Mouse (Mus musculus) cortical plate, adult 2 months (tissue): ENCODE data around the gene 1700028P14Rik. TPM values are rescaled to one million over a fixed set of nuclear protein-coding genes. Genes with fewer than 3 reads are reported as not detected.

Source experiments
- H3K27ac ChIP-seq: fragments of 200-500 bp; 2 replicates; pipeline ENCODE4 v1.5.1; 2012; ENCODE audit warnings: low read length, control low read depth, inconsistent platforms; ENCODE audit not compliant: insufficient read depth
- H3K4me1 ChIP-seq: fragments of 200-500 bp; 2 replicates; pipeline ENCODE4 v1.6.1; 2011; ENCODE audit warnings: low read length; ENCODE audit not compliant: control insufficient read depth, insufficient read depth
- H3K4me3 ChIP-seq: fragments of 200-500 bp; 2 replicates; pipeline ENCODE4 v1.5.1; 2011; ENCODE audit warnings: mild to moderate bottlenecking, low read length, control low read depth; ENCODE audit not compliant: insufficient read depth
- CTCF ChIP-seq: fragments of 200-500 bp; IDR thresholded peaks from 2 replicates; pipeline ENCODE4 v1.5.1; 2011; ENCODE audit warnings: mild to moderate bottlenecking, control low read depth, low read length; ENCODE audit not compliant: insufficient read depth; ENCODE audit errors: extremely low read depth
- POLR2A ChIP-seq: fragments of 200-500 bp; IDR thresholded peaks from 2 replicates; pipeline ENCODE4 v1.6.1; 2011; ENCODE audit warnings: mild to moderate bottlenecking, low read length, control low read depth; ENCODE audit not compliant: insufficient read depth; ENCODE audit errors: extremely low read depth
- polyA plus RNA-seq: library from polyadenylated mRNA; depleted of rRNA; stranded (reverse); fragments of >200 nt; gene quantifications from 2 replicates; pipeline ENCODE4 v1.2.3, GENCODE M21; 2012

Gene 1700028P14Rik
- polyA plus RNA-seq, 1 experiment = 1.3 TPM

DNA sequence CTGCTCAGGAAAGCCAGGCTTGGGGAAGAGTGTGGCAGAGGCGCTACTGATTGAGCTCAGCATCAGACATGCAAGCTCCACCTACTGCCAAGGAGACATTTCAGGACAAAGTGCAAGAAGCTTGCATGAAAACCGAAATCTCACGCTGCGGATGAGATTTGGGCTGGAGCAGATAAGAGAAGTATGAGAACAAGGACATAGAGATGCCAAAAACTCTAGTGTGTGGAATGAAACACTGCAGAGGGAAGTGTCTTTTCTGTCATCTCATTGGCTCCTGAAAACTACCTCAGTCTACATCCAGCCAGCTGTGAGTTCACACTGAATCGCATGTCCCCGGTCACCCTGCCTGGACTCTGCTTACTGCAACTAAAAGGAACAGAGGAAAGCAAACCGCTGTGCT, 38.3 kb downstream of the 1700028P14Rik start:
- TF ChIP-seq POLR2A = no peak
- no peak for TF ChIP-seq CTCF
- H3K4me3 ChIP-seq = no peak overlapping the region
- H3K27ac ChIP-seq = no peak overlapping the region
- no peaks in the 10 kb centered on the region; the same call in 1 of the 2 replicates for H3K4me1 ChIP-seq

DNA sequence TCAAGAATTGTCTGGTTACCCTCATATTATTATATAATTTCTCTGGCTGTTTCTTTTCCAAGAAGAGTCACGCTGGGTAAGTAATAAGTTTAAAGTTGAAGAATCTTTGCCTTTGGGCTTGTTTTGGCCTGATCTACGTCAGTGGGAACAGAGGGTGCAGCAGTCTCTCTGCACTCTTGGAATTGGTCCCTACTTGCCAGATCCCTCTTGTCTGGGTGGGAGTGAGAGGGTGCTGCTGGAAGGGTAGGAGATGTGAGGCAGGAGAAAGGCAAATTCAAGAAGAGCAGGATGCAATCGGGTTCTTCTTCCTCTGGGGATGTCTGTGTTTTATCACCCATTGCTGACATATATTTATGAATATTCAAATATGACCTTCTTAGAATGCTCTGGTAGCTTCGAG, 42.9 kb downstream of the 1700028P14Rik start:
- no peak overlapping the region for H3K27ac ChIP-seq
- TF ChIP-seq CTCF (no peak), POLR2A (no peak)
- no peak overlapping the region for H3K4me3 ChIP-seq
- no peaks in the 10 kb centered on the region; the same call in none of the 2 replicates for H3K4me1 ChIP-seq

- H3K4me3 ChIP-seq = no peak overlapping the region
- TF ChIP-seq POLR2A (no peak), CTCF (no peak)
- H3K4me1 ChIP-seq = no peaks in the 10 kb centered on the region; the same call in none of the 2 replicates
- no peak overlapping the region for H3K27ac ChIP-seq
Observed at GRCm38 (mm10) chr19:23607951-23608350, 44.7 kb downstream of the 1700028P14Rik start.

DNA sequence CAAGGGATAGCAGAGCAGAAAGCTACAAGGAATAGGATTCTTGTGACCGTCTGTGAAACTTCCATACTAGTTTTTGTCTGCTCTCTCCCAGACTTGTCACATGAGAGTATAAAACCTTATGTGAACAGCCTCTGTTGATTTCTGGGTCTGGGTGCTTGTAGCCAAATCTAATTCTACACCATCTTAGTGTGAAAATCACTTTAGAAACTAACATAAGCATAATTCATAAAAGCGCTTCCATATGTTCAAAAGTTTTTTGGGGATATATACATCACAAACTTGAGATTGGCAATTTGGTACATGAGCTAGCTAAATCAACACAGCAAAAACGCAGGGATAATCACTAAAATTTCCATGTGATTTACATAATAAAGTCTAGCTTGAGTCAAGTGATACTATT, 57.7 kb downstream of the 1700028P14Rik start:
- no peak overlapping the region for H3K27ac ChIP-seq
- TF ChIP-seq POLR2A (no peak), CTCF (no peak)

DNA sequence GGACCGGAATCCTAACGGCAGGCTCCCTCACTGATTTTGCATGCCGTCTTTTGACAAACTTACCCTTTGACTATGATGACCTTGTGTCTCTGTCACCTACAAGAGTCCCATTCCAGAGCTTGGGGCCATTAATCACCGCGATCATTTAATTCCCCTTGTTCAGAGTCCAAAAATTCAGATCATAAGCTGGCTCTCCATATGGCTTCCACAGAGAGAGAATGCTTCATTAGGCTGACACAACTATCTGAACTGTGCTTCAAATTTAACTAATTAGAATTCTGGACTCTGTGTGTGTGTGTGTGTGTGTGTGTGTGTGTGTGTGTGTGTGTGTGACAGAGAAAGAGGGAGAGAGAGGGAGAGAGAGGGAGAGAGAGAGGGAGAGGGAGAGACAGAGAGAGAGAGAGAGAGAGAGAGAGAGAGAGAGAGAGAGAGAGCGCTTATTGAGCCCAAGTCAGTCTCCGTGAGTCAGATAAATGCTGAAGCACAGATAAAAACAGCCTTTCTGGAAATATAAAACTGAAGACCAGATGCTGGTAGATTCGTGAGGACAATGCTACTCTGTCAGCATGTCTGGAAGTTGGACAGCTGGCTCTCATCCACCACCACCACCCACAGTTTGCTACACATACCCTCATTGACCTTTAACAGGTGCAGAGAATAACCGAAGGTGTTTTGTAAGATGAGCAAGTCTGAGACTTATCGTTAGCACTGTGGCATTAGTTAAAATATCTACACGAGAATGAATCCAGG, 73.8 kb downstream of the 1700028P14Rik start:
- Histone ChIP-seq H3K4me1 (0 out of 2 replicates have a peak, but pooled peaks cover 1% of the 10 kb centered on the region), H3K27ac (no peak overlapping the region), H3K4me3 (no peak overlapping the region)
- TF ChIP-seq CTCF (no peak), POLR2A (no peak)

More for the DNA sequence above, 57.7 kb downstream of the 1700028P14Rik start:
- no peaks in the 10 kb centered on the region; the same call in 1 of the 2 replicates for H3K4me1 ChIP-seq
- no peak overlapping the region for H3K4me3 ChIP-seq

DNA sequence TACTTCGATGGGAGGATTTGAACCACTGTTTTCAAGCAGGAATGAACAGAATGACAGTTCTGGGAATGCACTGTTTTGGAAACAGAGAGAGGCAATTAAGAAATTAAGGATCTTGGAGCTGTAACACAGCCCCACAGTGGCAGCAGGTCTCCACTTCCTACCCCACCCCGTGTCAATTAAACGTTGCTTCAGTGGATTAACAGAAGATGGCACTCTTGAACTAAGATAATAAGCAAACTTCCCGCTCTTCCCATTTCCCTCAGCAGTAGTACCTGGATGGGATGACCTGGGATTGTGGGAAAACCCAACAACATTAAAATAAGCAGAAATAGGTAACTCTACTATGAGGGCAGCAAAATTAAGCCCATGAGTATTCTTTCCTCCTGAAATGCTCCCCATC, 75.9 kb downstream of the 1700028P14Rik start:
- no peak overlapping the region for H3K27ac ChIP-seq
- TF ChIP-seq CTCF = peak; percentile 40; the same call in 1 of the 2 replicates
- no peak for TF ChIP-seq POLR2A
- H3K4me1 ChIP-seq = 0 out of 2 replicates have a peak, but pooled peaks cover 1% of the 10 kb centered on the region
- H3K4me3 ChIP-seq = no peak overlapping the region

DNA sequence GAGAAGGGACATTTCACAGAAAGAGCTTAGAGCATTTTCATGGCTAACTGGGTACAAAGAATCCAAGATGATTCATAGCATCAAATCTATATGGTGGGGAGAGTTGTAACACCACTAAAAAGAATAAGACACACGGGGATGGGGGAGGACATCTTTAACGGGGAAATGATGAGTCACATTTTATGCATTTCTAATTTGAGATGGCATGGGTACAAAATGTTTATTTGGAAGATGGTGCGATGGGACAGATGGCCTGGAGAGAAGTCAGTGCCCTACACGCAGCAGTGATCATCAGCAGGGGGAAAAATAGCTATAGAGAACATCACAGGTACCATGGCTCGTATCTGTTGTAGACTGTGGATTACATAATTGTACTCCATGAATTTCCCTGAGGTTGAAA, 88.9 kb downstream of the 1700028P14Rik start:
- no peak overlapping the region for H3K27ac ChIP-seq
- TF ChIP-seq POLR2A = no peak
- TF ChIP-seq CTCF = no peak
- H3K4me3 ChIP-seq = no peak overlapping the region
- H3K4me1 ChIP-seq = 0 out of 2 replicates have a peak, but pooled peaks cover 1% of the 10 kb centered on the region

DNA sequence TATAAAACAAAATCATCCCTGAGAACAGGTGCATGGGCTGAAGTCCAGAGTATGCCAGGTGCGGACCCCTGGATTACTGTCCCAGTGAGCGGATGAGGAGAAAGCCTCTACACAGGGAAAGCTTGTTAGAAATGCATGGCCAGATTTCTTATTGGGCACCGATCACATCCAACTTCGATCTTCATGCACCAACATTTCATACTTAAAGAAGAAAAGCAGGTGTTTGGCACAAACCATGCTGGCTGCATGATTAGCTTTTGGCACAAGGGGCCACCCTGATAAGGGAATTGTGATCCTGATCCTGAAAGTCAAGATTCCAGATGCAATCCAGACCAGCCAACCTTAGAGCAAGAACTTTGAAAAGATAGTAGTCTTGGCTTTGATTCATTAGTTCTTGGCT, 90.0 kb downstream of the 1700028P14Rik start:
- 0 out of 2 replicates have a peak, but pooled peaks cover 1% of the 10 kb centered on the region for H3K4me1 ChIP-seq
- TF ChIP-seq POLR2A (no peak), CTCF (no peak)
- no peak overlapping the region for H3K4me3 ChIP-seq
- no peak overlapping the region for H3K27ac ChIP-seq

DNA sequence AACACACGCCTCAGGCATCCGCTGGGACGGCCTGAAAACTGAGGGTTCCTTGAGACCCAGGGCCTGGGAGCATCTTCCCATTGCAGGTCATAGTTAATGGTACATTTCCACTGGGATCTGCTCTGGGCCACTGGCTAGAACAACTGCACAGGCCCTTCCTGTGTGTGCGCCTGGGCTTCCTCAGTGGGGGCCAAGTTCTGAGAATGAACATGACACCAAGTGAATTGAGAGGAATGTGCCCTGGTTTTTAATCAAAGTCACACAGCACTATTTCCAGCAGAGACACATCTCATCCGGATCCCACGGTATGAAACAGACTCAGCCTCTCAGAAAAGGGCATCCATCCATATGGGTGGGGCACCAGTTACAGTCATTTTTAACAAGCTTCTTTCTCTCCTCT, 90.6 kb downstream of the 1700028P14Rik start:
- TF ChIP-seq POLR2A = no peak
- no peak for TF ChIP-seq CTCF
- H3K4me3 ChIP-seq = no peak overlapping the region
- no peak overlapping the region for H3K27ac ChIP-seq
- 0 out of 2 replicates have a peak, but pooled peaks cover 1% of the 10 kb centered on the region for H3K4me1 ChIP-seq

DNA sequence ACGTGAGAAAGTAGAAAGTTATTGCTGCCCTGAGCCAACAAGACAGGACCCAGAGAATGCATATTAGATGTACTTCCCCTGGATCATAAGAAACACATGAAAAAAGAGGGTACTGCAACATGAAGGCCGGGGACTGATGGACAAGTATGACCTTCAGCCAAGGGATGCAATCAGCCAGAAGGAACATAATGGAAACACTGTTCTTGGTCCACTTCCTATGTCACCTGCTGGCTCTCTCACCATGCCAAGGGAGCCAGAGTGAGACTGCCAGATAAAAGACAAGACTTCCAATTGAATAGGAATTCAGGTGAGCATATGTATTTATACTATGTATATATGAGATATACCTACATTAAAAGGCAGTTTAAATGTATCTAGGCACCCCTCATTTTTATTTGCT, 99.2 kb downstream of the 1700028P14Rik start:
- H3K27ac ChIP-seq = no peak overlapping the region
- TF ChIP-seq CTCF (no peak), POLR2A (no peak)
- H3K4me3 ChIP-seq = no peak overlapping the region
- no peaks in the 10 kb centered on the region for H3K4me1 ChIP-seq

- Histone ChIP-seq H3K4me1 (peaks cover 6% of the 10 kb centered on the region), H3K27ac (no peak overlapping the region), H3K4me3 (no peak overlapping the region)
- TF ChIP-seq POLR2A (no peak), CTCF (peak; percentile 43; the same call in 1 of the 2 replicates)
Observed at GRCm38 (mm10) chr19:23545604-23546003, 107.0 kb downstream of the 1700028P14Rik start.
